Mouse (Mus musculus) adipocyte (in vitro differentiated cells): ENCODE measurements at regions not wholly inside any gene's neighbourhood (a gene's known extent, or its start where the extent isn't known, plus 50 kb on each side); places are given as distances from the start of the nearest gene placed in this dataset.

Source experiments
- DNase-seq: peaks from one replicate; pipeline ENCODE4 v3.0.0-alpha.2; 2016; ENCODE audit warnings: low spot score

- DNase-seq = no peak
These were observed 152.8 kb upstream of the Foxd3 start for GRCm38 (mm10) chr4:99503221-99503744.

- DNase-seq = no peak
These were observed 144.1 kb upstream of the Foxd3 start for GRCm38 (mm10) chr4:99511993-99512392.

GRCm38 (mm10) chr4:99516883-99517282, 139.2 kb upstream of the Foxd3 start:
- no peak for DNase-seq

DNA sequence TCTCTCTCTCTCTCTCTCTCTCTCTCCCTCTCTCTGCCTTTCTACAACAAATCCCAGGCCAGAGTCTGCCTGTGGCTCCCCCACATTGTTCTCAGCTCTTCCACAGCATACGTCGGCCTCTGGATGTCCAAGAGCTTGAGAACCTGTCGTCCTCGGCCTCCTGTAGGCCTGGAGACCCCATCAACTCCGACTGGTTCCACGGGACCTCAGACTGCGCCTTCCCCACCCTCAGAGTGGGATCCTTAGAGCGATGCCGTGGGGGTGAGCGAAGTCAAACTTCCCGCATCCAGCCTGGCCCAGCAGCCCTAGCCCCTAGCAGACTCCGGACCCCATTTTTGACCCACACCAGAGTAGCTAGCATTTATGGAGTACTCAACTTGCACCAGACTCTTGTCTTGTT, 128.7 kb upstream of the Foxd3 start:
- DNase-seq = no peak

GRCm38 (mm10) chr4:99544014-99544413, 112.1 kb upstream of the Foxd3 start:
- DNase-seq = no peak

DNA sequence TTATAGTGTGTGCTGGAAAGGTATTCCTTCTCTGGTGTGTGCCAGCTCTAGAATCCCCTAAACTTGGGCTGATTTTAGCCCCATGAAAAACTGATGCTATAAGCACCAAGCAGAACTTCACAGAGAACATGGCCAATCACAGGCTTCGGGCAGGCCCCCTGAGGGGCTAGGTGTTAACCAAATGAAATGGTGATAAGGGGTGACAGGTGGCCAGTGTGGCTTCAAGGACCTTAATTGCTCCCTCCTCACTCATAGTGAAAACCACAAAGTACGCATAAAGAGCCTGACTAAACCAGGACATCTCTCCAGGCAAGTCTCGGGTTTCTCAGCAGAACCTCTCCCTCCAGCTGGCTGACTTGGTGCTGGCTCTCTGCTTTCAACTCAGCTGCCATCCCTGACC, 110.4 kb upstream of the Foxd3 start:
- no peak for DNase-seq

DNA sequence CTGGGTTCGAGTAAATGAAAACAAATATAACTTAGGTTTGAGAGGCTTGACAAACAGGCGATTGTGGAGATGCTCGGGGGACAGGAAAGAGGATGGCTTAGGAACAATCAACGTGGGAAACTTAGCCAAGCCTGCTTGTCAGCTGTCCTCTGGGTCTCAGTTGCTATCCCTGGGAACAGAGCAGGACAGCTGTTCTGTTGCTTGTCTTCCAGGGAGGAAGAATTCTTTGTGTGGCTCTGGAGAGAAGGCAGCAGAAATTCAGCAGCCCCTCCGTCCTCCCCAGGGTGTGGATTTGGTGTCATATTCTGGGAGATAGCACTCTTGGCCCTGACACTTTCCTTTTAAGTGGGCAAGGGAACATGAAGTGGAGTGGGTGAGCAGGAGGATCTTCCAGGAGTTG, 98.1 kb upstream of the Foxd3 start:
- DNase-seq = no peak

GRCm38 (mm10) chr4:99560604-99561003, 95.5 kb upstream of the Foxd3 start:
- DNase-seq = no peak

DNA sequence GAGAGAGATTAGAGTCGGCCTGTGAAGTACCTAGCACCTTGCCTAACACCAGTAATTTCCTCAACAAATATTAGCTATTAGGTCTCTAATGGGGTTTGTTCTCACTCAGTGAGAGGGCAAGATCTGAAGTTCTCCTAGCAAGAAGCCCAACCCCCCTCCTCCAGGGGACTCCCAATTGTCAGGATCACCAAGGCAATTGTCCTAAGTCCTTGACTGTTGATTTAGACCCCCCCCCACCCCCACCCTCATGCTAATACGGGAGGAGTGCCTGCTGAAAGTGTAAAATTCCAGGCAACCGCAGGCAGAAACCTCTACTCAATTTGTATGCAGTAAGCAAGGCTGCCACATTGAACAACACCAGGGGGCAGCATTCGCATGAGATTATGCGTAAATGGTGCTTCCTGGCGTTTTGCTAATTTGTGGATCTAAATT, 94.6 kb upstream of the Foxd3 start:
- no peak for DNase-seq

DNA sequence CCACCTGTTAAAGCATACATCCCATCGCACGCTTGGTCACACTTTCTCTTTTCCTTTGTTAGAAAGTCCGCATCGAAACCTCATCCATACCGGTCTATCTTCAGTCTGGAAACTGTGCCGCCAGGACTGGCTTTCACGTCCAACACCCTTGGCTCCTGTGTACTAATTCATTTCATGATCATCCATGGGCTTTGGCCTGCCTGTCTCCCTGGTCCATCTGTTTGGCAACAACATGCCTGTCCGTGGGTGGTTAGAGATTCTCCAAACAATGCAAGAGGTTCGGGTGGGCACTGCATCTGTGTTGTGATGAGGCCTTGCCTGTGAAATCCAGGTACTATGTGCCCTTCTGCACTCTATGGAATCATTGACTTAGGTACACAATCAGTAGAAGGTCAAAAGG, 90.7 kb upstream of the Foxd3 start:
- no peak for DNase-seq

DNA sequence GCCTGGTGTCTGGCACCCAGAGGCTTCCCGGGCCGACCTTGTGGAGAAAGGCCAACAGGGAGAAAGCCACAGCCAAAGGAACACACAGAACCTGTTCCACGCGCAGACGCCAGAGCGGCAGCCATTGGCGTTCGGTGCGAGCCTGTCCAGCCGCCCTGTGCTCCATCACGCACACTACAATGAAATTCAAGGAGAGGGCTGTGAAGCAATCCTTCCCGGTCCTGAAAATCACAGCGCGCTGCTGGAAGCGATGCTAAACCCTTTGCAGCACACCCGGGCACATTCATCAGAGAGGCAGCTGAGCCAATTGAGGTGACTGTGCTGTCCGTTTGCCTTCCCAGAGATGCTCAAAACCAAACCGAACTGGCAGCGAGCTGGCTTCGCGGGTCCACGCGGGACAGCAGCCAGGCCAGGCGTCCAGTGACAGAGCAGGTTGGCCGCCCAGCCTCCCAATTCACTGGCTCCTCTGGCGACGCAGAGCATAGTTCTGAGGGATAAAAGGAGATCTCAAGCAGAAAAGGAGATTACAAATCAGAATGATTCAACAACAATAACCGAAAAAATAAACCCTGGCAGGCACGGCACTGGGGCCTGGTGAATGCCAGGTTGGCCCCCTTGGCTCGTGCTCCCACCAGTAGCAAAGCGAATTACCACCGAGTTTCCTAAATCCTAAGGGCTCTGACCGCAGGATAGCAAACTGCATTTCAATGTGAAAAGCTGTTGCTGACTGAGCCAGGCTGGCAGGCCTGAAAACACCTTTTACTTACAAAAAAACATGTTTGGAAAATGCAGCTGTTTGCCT, 83.1 kb upstream of the Foxd3 start:
- DNase-seq = no peak

DNA sequence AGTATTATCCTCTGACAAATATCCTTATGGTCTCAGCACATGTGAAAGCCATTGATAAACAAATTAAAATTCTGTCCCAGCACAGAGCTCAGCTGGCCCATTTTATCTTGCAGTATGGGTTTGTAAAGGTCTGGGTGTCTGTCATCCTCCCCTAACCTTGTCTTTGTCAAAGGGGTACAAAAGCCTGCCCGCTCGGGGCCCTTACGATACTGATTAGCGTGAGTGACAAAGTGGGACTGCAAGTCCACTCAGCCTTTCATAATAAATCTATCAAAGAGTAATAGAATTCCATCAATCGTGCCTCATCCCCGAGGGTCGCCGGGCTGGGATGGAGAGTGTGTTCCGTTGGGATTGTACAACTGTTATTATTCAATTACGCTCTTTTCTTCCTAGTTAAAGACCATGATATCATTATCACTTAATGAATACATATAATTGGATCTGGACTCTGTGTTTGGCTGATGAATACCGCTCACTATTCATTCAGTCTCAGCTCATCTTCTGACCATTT, 82.0 kb upstream of the Foxd3 start:
- no peak for DNase-seq

- no peak for DNase-seq
These were observed 81.1 kb upstream of the Foxd3 start for GRCm38 (mm10) chr4:99574984-99575383.

- DNase-seq = no peak
These were observed 58.3 kb upstream of the Foxd3 start for GRCm38 (mm10) chr4:99597781-99598180.

DNA sequence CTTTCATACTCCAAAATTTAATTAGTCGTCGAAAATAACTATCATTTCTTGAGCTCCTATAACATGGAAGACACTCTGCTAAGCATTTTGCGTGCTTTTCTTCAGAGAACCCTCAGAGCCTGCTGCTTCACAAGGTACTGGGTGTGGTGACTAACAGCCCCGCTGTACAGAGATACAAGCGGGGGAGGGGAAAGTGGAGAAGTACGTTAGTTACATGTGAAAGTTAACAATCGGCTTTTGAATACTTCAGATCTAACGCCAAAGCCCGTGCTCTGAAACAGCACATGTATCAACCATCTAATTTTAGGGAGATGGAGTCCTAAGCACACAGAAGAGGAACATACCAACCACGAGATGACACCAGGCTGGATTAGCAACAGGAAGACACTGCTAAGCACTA, 55.4 kb upstream of the Foxd3 start:
- DNase-seq = no peak

DNA sequence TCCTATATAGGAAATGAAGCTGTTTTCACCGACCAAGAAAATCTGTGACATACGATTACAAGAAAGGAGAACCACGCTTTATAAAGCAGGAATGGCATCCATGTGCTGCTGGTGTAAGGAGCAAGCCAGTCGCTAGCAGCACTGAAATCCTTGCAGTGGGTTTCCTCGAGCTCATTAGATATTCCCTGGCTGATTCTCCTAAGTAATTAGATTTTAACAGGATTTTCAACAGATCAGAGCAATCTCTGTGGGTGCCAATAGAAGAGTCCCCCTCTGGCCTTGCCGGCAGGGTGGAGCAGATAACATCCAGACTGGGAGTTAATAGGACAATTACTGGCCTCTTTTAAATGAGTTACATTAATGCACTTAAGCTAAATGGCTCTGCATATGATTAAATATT, 54.6 kb upstream of the Foxd3 start:
- DNase-seq = no peak
